8 mouse cellular contexts compared by ENCODE assay signal in the genomic region with DNA sequence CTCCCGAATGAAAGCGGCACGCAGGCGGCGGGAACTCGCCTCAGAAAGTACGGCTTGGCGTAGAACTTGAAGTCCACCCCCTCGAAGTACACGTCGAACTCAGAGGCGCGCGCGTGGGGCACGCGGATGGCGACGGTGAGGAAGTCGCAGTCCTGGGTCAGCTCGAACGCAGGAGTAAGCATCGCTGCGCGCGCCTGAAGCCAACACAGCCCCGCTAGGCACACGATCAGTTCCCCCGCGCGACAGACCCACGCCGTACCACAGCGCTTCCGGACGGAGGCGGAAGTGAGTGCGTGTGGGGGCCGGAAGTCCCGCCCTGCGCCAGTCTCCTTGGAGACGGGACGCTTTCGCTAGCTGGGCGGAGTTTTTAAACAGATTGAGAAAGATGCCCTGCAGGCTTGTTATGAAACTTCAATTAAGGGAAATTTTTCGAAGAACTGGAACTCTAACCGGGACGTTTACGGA. TPM values are rescaled to one million over a fixed set of nuclear protein-coding genes. Genes with fewer than 3 reads are reported as not detected.
DNase-seq lines count a peak whose midpoint lies in the region; ATAC-seq and TF ChIP-seq lines count a peak whose summit lies in the region.

A gene (minus strand): TSS at position 278 of the 465 bp plus-strand sequence.

- peak within 1 kb of the TSS; percentile 86 for H3K4me3 ChIP-seq in ES-Bruce4 (ENCODE audit: low read depth, low read length)
- H3K4me3 ChIP-seq in forebrain, embryonic 13.5 days: peak within 1 kb of the TSS; percentile 89
- peak within 1 kb of the TSS; percentile 88 for H3K4me3 ChIP-seq in liver, postnatal 0 days (ENCODE audit: low read depth, low read length)
- peak within 1 kb of the TSS; percentile 52 for H3K4me3 ChIP-seq in neural tube, embryonic 14.5 days (ENCODE audit: low read depth, low read length)

- TF ChIP-seq EP300 in ES-Bruce4 (IDR thresholded peaks at IDR 0.05; ENCODE audit: insufficient read depth, low read depth, low read length): no peak
- no peak for TF ChIP-seq EP300 in liver, postnatal 0 days (IDR thresholded peaks at IDR 0.05; ENCODE audit: low read depth)

- H3K9me3 ChIP-seq in ES-Bruce4 (replicated peaks; ENCODE audit: control insufficient read depth, insufficient read depth, low read length, poor library complexity, severe bottlenecking): no peaks in the 10 kb centered on the region
- no peaks in the 10 kb centered on the region for H3K9me3 ChIP-seq in forebrain, embryonic 13.5 days (replicated peaks)
- H3K9me3 ChIP-seq in liver, postnatal 0 days (ENCODE audit: low read length): no peaks in the 10 kb centered on the region
- no peaks in the 10 kb centered on the region for H3K9me3 ChIP-seq in neural tube, embryonic 14.5 days (ENCODE audit: control insufficient read depth, low read length)

- peaks cover 2% of the 10 kb centered on the region; the same call in 1 of the 2 replicates for H3K36me3 ChIP-seq in ES-Bruce4 (ENCODE audit: control insufficient read depth, insufficient read depth, low read length, poor library complexity, severe bottlenecking)
- no peaks in the 10 kb centered on the region for H3K36me3 ChIP-seq in forebrain, embryonic 13.5 days (ENCODE audit: poor library complexity, severe bottlenecking)
- H3K36me3 ChIP-seq in liver, postnatal 0 days (replicated peaks; ENCODE audit: insufficient read depth, low read length): no peaks in the 10 kb centered on the region
- no peaks in the 10 kb centered on the region for H3K36me3 ChIP-seq in neural tube, embryonic 14.5 days (ENCODE audit: control insufficient read depth, insufficient read depth, low read length)

- ATAC-seq in cerebellum, adult (ENCODE audit: insufficient number of reproducible peaks, low FRiP score, low TSS enrichment): peak; percentile 96
- peak; percentile 95 for ATAC-seq in forebrain, embryonic 13.5 days
- ATAC-seq in liver, postnatal 0 days: peak; percentile 96
- peak; percentile 97 for ATAC-seq in neural tube, embryonic 14.5 days (ENCODE audit: low read depth)

- TF ChIP-seq POLR2A in ES-Bruce4 (IDR thresholded peaks at IDR 0.05; ENCODE audit: insufficient read depth, low read length): no peak

- peak within 1 kb of the TSS; percentile 96 for H3K4me2 ChIP-seq in forebrain, embryonic 13.5 days
- peak within 1 kb of the TSS; percentile 94 for H3K4me2 ChIP-seq in liver, postnatal 0 days (ENCODE audit: low read depth, low read length)
- peak within 1 kb of the TSS; percentile 65 for H3K4me2 ChIP-seq in neural tube, embryonic 14.5 days (ENCODE audit: low read depth, low read length)

- TF ChIP-seq CTCF in ES-Bruce4 (IDR thresholded peaks at IDR 0.05; ENCODE audit: low read depth, low read length): no peak
- peak; percentile 31; the same call in 1 of the 2 replicates for TF ChIP-seq CTCF in liver, postnatal 0 days (IDR thresholded peaks at IDR 0.05; ENCODE audit: low read depth)

- H3K27ac ChIP-seq in ES-Bruce4 (ENCODE audit: insufficient read depth, low read length): no peak within 1 kb of the TSS
- H3K27ac ChIP-seq in forebrain, embryonic 13.5 days: no peak within 1 kb of the TSS
- H3K27ac ChIP-seq in liver, postnatal 0 days (ENCODE audit: low read depth): peak within 1 kb of the TSS; percentile 73
- H3K27ac ChIP-seq in neural tube, embryonic 14.5 days (ENCODE audit: low read depth, low read length): no peak within 1 kb of the TSS

- under 1% methylated on average over 49 of the region's 49 CpGs for WGBS in forebrain, embryonic 13.5 days
- under 1% methylated on average over 49 of the region's 49 CpGs for WGBS in large intestine, adult 2 months
- WGBS in liver, postnatal 0 days (ENCODE audit: insufficient replicate concordance): under 1% methylated on average over 49 of the region's 49 CpGs
- WGBS in neural tube, embryonic 14.5 days: under 1% methylated on average over 49 of the region's 49 CpGs

- no peaks in the 10 kb centered on the region for H3K4me1 ChIP-seq in ES-Bruce4 (ENCODE audit: control insufficient read depth, insufficient read depth, low read length)
- peaks cover 15% of the 10 kb centered on the region for H3K4me1 ChIP-seq in forebrain, embryonic 13.5 days
- 0 out of 2 replicates have a peak, but pooled peaks cover 4% of the 10 kb centered on the region for H3K4me1 ChIP-seq in liver, postnatal 0 days (ENCODE audit: insufficient read depth)
- H3K4me1 ChIP-seq in neural tube, embryonic 14.5 days (ENCODE audit: control insufficient read depth, insufficient read depth, low read length): no peaks in the 10 kb centered on the region

- DNase-seq in heart, postnatal 10 days: peak; percentile 90 to 92
- DNase-seq in large intestine, adult 2 months (ENCODE audit: low read depth, low spot score): peak; percentile 57
- peak; percentile 90 for DNase-seq in liver, postnatal 0 days
- DNase-seq in testis, postnatal 10 days (ENCODE audit: low spot score): peak; percentile 90

- intact Hi-C loops in heart, postnatal 10 days (cut with DNase I): loop anchor here (5.0 to 10.0 kb wide), 2 partner anchors 524 to 591 kb away; no protein-coding TSS in a partner anchor

- H3K9ac ChIP-seq in ES-Bruce4 (ENCODE audit: low read depth, poor library complexity, severe bottlenecking): peak within 1 kb of the TSS; percentile 89
- H3K9ac ChIP-seq in forebrain, embryonic 13.5 days: peak within 1 kb of the TSS; percentile 75
- peak within 1 kb of the TSS; percentile 77 for H3K9ac ChIP-seq in liver, postnatal 0 days (replicated peaks)
- H3K9ac ChIP-seq in neural tube, embryonic 14.5 days (replicated peaks; ENCODE audit: low read depth, low read length): peak within 1 kb of the TSS; percentile 25

- H3K27me3 ChIP-seq in ES-Bruce4 (ENCODE audit: control insufficient read depth, insufficient read depth, low read length, poor library complexity, severe bottlenecking): no peaks in the 10 kb centered on the region
- peaks cover 11% of the 10 kb centered on the region; the same call in 1 of the 2 replicates for H3K27me3 ChIP-seq in forebrain, embryonic 13.5 days
- no peaks in the 10 kb centered on the region for H3K27me3 ChIP-seq in liver, postnatal 0 days (ENCODE audit: insufficient read depth, low read length)
- no peaks in the 10 kb centered on the region for H3K27me3 ChIP-seq in neural tube, embryonic 14.5 days (ENCODE audit: control insufficient read depth, insufficient read depth, low read length)

RNA-seq across cellular contexts. Expression of the gene that starts here (rescaled TPM):
- polyA plus RNA-seq in ES-Bruce4 (2011; ENCODE audit: insufficient read depth, insufficient read length, low read depth, missing spikeins): 16.6 and 19.0 TPM in 2 replicates
- 16.0 TPM in 2 replicates for polyA plus RNA-seq in forebrain, embryonic 13.5 days (2015; fragmentation: Nextera tagmentation; extraction: Ambion mirVana)
- total RNA-seq in heart, postnatal 10 days (2021): 1 to 10 TPM; 4.6 to 5.3 TPM
- polyA plus RNA-seq in large intestine, adult 2 months (2012; rRNA removed): 3.2 and 3.8 TPM in 2 replicates
- 6.4 TPM in 2 replicates for polyA plus RNA-seq in liver, postnatal 0 days (2015; fragmentation: Nextera tagmentation; extraction: Ambion mirVana)
- 6.5 and 6.8 TPM in 2 replicates for polyA plus RNA-seq in neural tube, embryonic 14.5 days (2014; fragmentation: Nextera tagmentation; extraction: Ambion mirVana)

Comparison
In these comparisons a context has a peak if more than half of its experiments do, and no peak if none do; other contexts are left out.
1. H3K9ac ChIP-seq: peak in every context shown above with its lines; median percentile 89 in ES-Bruce4; 77 in liver, postnatal 0 days; 75 in forebrain, embryonic 13.5 days; 25 in neural tube, embryonic 14.5 days.